Mouse (Mus musculus): ENCODE measurements around the gene Ing5. TPM values are rescaled to one million over a fixed set of nuclear protein-coding genes. Genes with fewer than 3 reads are reported as not detected.
"Not testable (repeated sequence)": the region's sequence is repeated elsewhere in the genome, so short reads cannot be mapped to it uniquely, and the experiment has no call there.

The Ing5 gene
- total and polyA plus RNA-seq, 3 experiments, result 5.4 to 15.1 (median 13.0) TPM

GRCm38 (mm10) chr1:93835876-93836531 is 32.2 kb downstream of the Ing5 start:
- no peaks in the 10 kb centered on the region for H3K4me1 ChIP-seq (ENCODE audit: control insufficient read depth, insufficient read depth, low read length)
- no peak overlapping the region for H3K9ac ChIP-seq (ENCODE audit: low read depth, low read length)
- no peak for DNase-seq
- 88% methylated on average over 6 of the region's 6 CpGs for WGBS
- no peak overlapping the region for H3K27ac ChIP-seq
- H3K27me3 ChIP-seq (ENCODE audit: control insufficient read depth, insufficient read depth, low read length), result no peaks in the 10 kb centered on the region
- no peak for TF ChIP-seq CTCF (IDR thresholded peaks at IDR 0.05)
- TF ChIP-seq POLR2A (IDR thresholded peaks at IDR 0.05; ENCODE audit: insufficient read depth, low read depth, low read length), result no peak
- no peak for TF ChIP-seq EP300 (IDR thresholded peaks at IDR 0.05; ENCODE audit: insufficient read depth, low read depth, low read length)
- H3K79me2 ChIP-seq (replicated peaks; ENCODE audit: control insufficient read depth, insufficient read depth, low read length), result no peaks in the 10 kb centered on the region
- intact Hi-C loops (cut with DNase I), result loop anchor here (10.0 kb wide), 2 partner anchors 79 to 239 kb away; partner anchors contain the start of gene Gal3st2b
- no peak overlapping the region for H3K4me3 ChIP-seq
- H3K36me3 ChIP-seq (ENCODE audit: control insufficient read depth, insufficient read depth, low read length), result no peaks in the 10 kb centered on the region

GRCm38 (mm10) chr1:93836532-93836913 is 32.8 kb downstream of the Ing5 start:
- intact Hi-C loops (cut with DNase I), result loop anchor here (10.0 kb wide), 2 partner anchors 78 to 238 kb away; partner anchors contain the start of gene Gal3st2b
- Histone ChIP-seq H3K36me3 (ENCODE audit: control insufficient read depth, insufficient read depth, low read length) (no peaks in the 10 kb centered on the region), H3K79me2 (replicated peaks; ENCODE audit: control insufficient read depth, insufficient read depth, low read length) (no peaks in the 10 kb centered on the region), H3K27ac (no peak overlapping the region), H3K4me1 (ENCODE audit: control insufficient read depth, insufficient read depth, low read length) (no peaks in the 10 kb centered on the region), H3K9ac (ENCODE audit: low read depth, low read length) (no peak overlapping the region), H3K27me3 (ENCODE audit: control insufficient read depth, insufficient read depth, low read length) (no peaks in the 10 kb centered on the region), H3K4me3 (no peak overlapping the region)
- TF ChIP-seq POLR2A (IDR thresholded peaks at IDR 0.05; ENCODE audit: insufficient read depth, low read depth, low read length), result no peak
- TF ChIP-seq CTCF (IDR thresholded peaks at IDR 0.05), result no peak
- DNase-seq, result no peak
- WGBS, result 88% methylated on average over 2 of the region's 2 CpGs

GRCm38 (mm10) chr1:93837335-93837734 is 33.6 kb downstream of the Ing5 start:
- WGBS, result 94% methylated on average over 8 of the region's 8 CpGs
- intact Hi-C loops (cut with DNase I), result loop anchor here (10.0 kb wide), 2 partner anchors 77 to 237 kb away; partner anchors contain the start of gene Gal3st2b
- no peak for TF ChIP-seq POLR2A (IDR thresholded peaks at IDR 0.05; ENCODE audit: insufficient read depth, low read depth, low read length)
- TF ChIP-seq EP300 (IDR thresholded peaks at IDR 0.05; ENCODE audit: insufficient read depth, low read depth, low read length), result no peak
- TF ChIP-seq CTCF (IDR thresholded peaks at IDR 0.05), result no peak
- Histone ChIP-seq H3K4me1 (ENCODE audit: control insufficient read depth, insufficient read depth, low read length) (no peaks in the 10 kb centered on the region), H3K27me3 (ENCODE audit: control insufficient read depth, insufficient read depth, low read length) (no peaks in the 10 kb centered on the region), H3K79me2 (replicated peaks; ENCODE audit: control insufficient read depth, insufficient read depth, low read length) (no peaks in the 10 kb centered on the region), H3K27ac (no peak overlapping the region), H3K9ac (ENCODE audit: low read depth, low read length) (no peak overlapping the region), H3K4me3 (no peak overlapping the region), H3K36me3 (ENCODE audit: control insufficient read depth, insufficient read depth, low read length) (no peaks in the 10 kb centered on the region)
- DNase-seq, result no peak

GRCm38 (mm10) chr1:93838569-93838968 is 34.8 kb downstream of the Ing5 start:
- H3K36me3 ChIP-seq (ENCODE audit: control insufficient read depth, insufficient read depth, low read length); DNase-seq; H3K4me3 ChIP-seq; H3K79me2 ChIP-seq (replicated peaks; ENCODE audit: control insufficient read depth, insufficient read depth, low read length); H3K4me1 ChIP-seq (ENCODE audit: control insufficient read depth, insufficient read depth, low read length); H3K27ac ChIP-seq; H3K9ac ChIP-seq (ENCODE audit: low read depth, low read length); H3K27me3 ChIP-seq (ENCODE audit: control insufficient read depth, insufficient read depth, low read length): not testable (repeated sequence)
- intact Hi-C loops (cut with DNase I), result loop anchor here (10.0 kb wide), 2 partner anchors 76 to 236 kb away; partner anchors contain the start of gene Gal3st2b
- 75% methylated on average over 8 of the region's 8 CpGs for WGBS

GRCm38 (mm10) chr1:93845766-93846366 is 42.1 kb downstream of the Ing5 start:
- H3K36me3 ChIP-seq (ENCODE audit: control insufficient read depth, insufficient read depth, low read length); H3K79me2 ChIP-seq (replicated peaks; ENCODE audit: control insufficient read depth, insufficient read depth, low read length); intact Hi-C loops (cut with DNase I); H3K4me1 ChIP-seq (ENCODE audit: control insufficient read depth, insufficient read depth, low read length); DNase-seq; H3K27ac ChIP-seq; H3K4me3 ChIP-seq; H3K27me3 ChIP-seq (ENCODE audit: control insufficient read depth, insufficient read depth, low read length); H3K9ac ChIP-seq (ENCODE audit: low read depth, low read length): not testable (repeated sequence)
- 78% methylated on average over 2 of the region's 3 CpGs for WGBS

- not testable (repeated sequence) for H3K4me1 ChIP-seq (ENCODE audit: control insufficient read depth, insufficient read depth, low read length); H3K27me3 ChIP-seq (ENCODE audit: control insufficient read depth, insufficient read depth, low read length); H3K36me3 ChIP-seq (ENCODE audit: control insufficient read depth, insufficient read depth, low read length); H3K79me2 ChIP-seq (replicated peaks; ENCODE audit: control insufficient read depth, insufficient read depth, low read length); H3K4me3 ChIP-seq; H3K27ac ChIP-seq; H3K9ac ChIP-seq (ENCODE audit: low read depth, low read length); DNase-seq
- intact Hi-C loops (cut with DNase I), result loop anchor here (10.0 kb wide), 1 partner anchor 139 kb away; the partner anchor contains the start of gene Gal3st2c
- WGBS, result 89% methylated on average over 4 of the region's 4 CpGs
Observed at GRCm38 (mm10) chr1:93855790-93856189, 52.0 kb downstream of the Ing5 start.

Measured in heart, adult 2 months (tissue).